Mouse (Mus musculus): Measurements from ENCODE around the gene Pamr1. TPM values are rescaled to one million over a fixed set of nuclear protein-coding genes. Genes with fewer than 3 reads are reported as not detected.

Gene Pamr1
- polyA plus RNA-seq, 1 experiment from 2014 or later: 1.6 TPM

Other genes with a start within 250 kb of the Pamr1 start
- gene Trim44, start 142.2 kb upstream of the Pamr1 start, polyA plus RNA-seq (2014; fragmentation: Nextera tagmentation; extraction: Ambion mirVana): 35.5 and 35.7 TPM in 2 replicates
- gene Fjx1, start 97.5 kb upstream of the Pamr1 start, polyA plus RNA-seq (2014; fragmentation: Nextera tagmentation; extraction: Ambion mirVana): 12.2 and 13.3 TPM in 2 replicates
- 0.97 and 1.4 TPM in 2 replicates for gene Slc1a2, start 108.6 kb downstream of the Pamr1 start, polyA plus RNA-seq (2014; fragmentation: Nextera tagmentation; extraction: Ambion mirVana)